Mouse (Mus musculus): ENCODE measurements around the gene Rarres1.

The Rarres1 gene

DNA sequence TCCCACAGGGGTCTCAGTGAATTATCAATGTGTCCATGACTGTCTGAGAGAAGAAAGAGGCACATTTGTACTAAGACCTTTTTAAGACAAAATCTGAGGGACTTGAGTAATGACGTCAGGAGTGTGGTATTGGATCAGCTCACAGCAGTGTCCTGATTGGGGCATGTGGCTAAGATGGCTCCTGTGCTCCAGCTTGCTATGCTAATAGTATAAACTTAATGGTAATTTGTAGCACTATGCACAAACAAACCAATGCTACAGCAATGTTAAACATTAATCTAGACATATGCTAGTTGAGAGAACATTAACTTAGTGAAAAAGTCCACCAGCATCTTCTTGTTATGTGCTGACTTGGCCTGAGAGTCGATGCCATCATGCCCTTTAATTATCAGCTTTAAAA, 30.1 kb downstream of the Rarres1 start:
- TF ChIP-seq POU5F1 (IDR thresholded peaks at IDR 0.05; ENCODE audit: borderline replicate concordance, low read length) (no peak), NANOG (IDR thresholded peaks at IDR 0.05; ENCODE audit: borderline replicate concordance, low read length) (no peak), CTCF (conservative IDR thresholded peaks at IDR 0.05; ENCODE audit: low read length) (no peak)
- no peak overlapping the region for H3K4me3 ChIP-seq (replicated peaks; ENCODE audit: low read length)
- H3K36me3 ChIP-seq (ENCODE audit: insufficient read depth, low read length): no peaks in the 10 kb centered on the region
- no peaks in the 10 kb centered on the region for H3K9me3 ChIP-seq (ENCODE audit: low read length)
- peaks cover 17% of the 10 kb centered on the region for H3K4me1 ChIP-seq (replicated peaks; ENCODE audit: low read depth, low read length)
- H3K27me3 ChIP-seq (ENCODE audit: insufficient read depth, low read length): no peaks in the 10 kb centered on the region

DNA sequence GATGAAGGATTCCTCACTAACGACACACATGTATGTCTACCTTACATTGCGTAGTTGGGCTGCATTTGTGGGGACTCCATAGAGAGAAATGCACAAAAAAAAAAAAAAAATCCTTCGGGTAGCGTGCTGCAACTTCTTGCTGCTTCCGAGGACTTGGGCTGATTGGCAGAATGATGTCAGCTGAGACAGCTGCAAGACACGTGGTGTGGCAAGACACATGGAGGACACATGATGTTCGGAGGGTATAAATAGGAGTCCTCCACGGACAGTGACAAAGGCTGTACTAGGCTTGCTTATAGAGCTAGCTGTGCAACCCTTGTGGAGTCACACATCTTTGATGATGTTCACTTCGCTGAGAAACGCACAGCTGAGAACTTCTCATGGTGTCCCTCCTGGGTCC, 32.9 kb downstream of the Rarres1 start:
- Histone ChIP-seq H3K36me3 (ENCODE audit: insufficient read depth, low read length) (peaks cover under 1% of the 10 kb centered on the region), H3K9me3 (ENCODE audit: low read length) (no peaks in the 10 kb centered on the region), H3K4me3 (replicated peaks; ENCODE audit: low read length) (no peak overlapping the region), H3K27me3 (ENCODE audit: insufficient read depth, low read length) (no peaks in the 10 kb centered on the region), H3K4me1 (replicated peaks; ENCODE audit: low read depth, low read length) (peaks cover 22% of the 10 kb centered on the region)
- TF ChIP-seq CTCF (conservative IDR thresholded peaks at IDR 0.05; ENCODE audit: low read length) (no peak), NANOG (IDR thresholded peaks at IDR 0.05; ENCODE audit: borderline replicate concordance, low read length) (no peak), POU5F1 (IDR thresholded peaks at IDR 0.05; ENCODE audit: borderline replicate concordance, low read length) (no peak)

DNA sequence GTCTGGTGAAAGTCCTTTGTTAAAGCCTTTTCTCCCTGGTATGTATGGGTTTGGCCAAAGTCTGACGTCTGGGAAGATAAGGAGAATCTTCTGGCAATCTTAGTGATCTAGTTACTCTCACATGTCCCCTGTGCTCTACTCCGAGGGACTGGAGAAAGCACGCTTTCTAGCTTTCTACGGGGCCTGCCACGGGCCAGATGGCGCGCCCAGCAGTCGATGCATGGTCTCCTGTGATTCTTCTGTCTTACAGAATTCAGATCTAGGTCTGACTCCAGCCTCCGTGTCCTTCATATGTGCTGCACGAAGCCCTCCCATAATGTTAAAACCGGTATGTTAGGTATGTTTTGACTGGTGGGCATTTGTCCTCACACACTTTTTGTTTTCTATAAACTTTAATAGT, 35.5 kb downstream of the Rarres1 start:
- H3K36me3 ChIP-seq (ENCODE audit: insufficient read depth, low read length): peaks cover 23% of the 10 kb centered on the region
- H3K9me3 ChIP-seq (ENCODE audit: low read length): no peaks in the 10 kb centered on the region
- TF ChIP-seq POU5F1 (IDR thresholded peaks at IDR 0.05; ENCODE audit: borderline replicate concordance, low read length) (no peak), NANOG (IDR thresholded peaks at IDR 0.05; ENCODE audit: borderline replicate concordance, low read length) (no peak), CTCF (conservative IDR thresholded peaks at IDR 0.05; ENCODE audit: low read length) (no peak)

DNA sequence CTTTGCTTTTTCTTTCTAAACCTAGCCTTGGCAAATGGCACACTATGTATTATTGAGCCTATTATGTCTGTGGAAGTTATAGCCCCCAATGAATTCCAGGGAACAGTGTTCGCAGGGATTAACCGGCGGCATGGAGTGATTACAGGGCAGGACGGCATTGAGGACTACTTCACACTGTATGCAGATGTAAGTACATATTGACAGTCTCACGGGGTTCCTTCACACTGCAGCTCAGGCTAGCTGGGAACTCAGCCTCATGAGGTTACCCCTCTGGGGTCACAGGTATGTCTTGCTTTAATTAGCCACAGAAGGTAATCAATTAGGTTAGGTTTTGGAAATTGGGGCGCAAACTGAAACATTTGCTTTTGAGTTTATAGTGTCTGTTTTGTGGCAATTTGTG, 41.9 kb downstream of the Rarres1 start:
- TF ChIP-seq NANOG (IDR thresholded peaks at IDR 0.05; ENCODE audit: borderline replicate concordance, low read length): no peak
- TF ChIP-seq POU5F1 (IDR thresholded peaks at IDR 0.05; ENCODE audit: borderline replicate concordance, low read length): no peak
- TF ChIP-seq CTCF (conservative IDR thresholded peaks at IDR 0.05; ENCODE audit: low read length): no peak
- Histone ChIP-seq H3K4me3 (replicated peaks; ENCODE audit: low read length) (no peak overlapping the region), H3K4me1 (replicated peaks; ENCODE audit: low read depth, low read length) (peaks cover 11% of the 10 kb centered on the region), H3K9me3 (ENCODE audit: low read length) (no peaks in the 10 kb centered on the region), H3K27me3 (ENCODE audit: insufficient read depth, low read length) (no peaks in the 10 kb centered on the region), H3K36me3 (ENCODE audit: insufficient read depth, low read length) (peaks cover 71% of the 10 kb centered on the region)

More for the DNA sequence above, 35.5 kb downstream of the Rarres1 start:
- H3K4me1 ChIP-seq (replicated peaks; ENCODE audit: low read depth, low read length): peaks cover 23% of the 10 kb centered on the region
- H3K4me3 ChIP-seq (replicated peaks; ENCODE audit: low read length): no peak overlapping the region
- no peaks in the 10 kb centered on the region for H3K27me3 ChIP-seq (ENCODE audit: insufficient read depth, low read length)

DNA sequence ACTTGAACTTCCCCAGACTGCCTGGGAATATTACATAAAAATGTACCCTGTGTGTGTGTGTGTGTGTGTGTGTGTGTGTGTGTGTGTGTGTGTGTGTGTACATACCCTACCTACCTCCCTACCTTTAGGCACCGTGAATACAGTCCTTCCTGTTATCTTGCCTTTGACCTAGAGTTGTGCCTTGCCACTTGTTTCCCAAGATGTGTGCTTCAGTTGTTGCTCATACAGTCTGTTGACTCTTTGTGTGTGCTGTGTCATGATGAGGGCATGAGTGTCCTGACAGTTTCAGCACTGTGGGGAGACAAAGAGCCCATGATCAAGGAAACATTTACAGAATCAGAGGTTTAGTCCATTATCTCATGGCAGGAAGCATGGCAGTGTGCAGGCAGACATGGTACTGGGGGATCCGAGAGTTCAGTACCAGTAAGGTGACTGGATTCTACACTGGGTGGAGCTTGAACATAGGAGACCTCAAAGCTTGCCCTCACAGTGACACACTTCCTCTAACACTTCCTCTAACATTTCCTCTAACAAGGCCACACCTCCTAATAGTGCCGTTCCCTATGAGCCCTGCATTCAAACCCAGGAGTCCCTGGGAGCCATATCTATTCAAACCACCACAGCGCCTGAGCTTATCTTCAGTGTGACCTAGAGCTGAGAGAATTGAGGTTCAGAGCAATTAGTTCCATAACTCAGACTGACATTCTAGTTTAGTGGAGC, 43.8 kb downstream of the Rarres1 start:
- Histone ChIP-seq H3K36me3 (ENCODE audit: insufficient read depth, low read length) (peaks cover 79% of the 10 kb centered on the region), H3K4me3 (replicated peaks; ENCODE audit: low read length) (no peak overlapping the region), H3K27me3 (ENCODE audit: insufficient read depth, low read length) (no peaks in the 10 kb centered on the region), H3K4me1 (replicated peaks; ENCODE audit: low read depth, low read length) (peaks cover 6% of the 10 kb centered on the region), H3K9me3 (ENCODE audit: low read length) (no peaks in the 10 kb centered on the region)
- TF ChIP-seq NANOG (IDR thresholded peaks at IDR 0.05; ENCODE audit: borderline replicate concordance, low read length) (no peak), CTCF (conservative IDR thresholded peaks at IDR 0.05; ENCODE audit: low read length) (no peak), POU5F1 (IDR thresholded peaks at IDR 0.05; ENCODE audit: borderline replicate concordance, low read length) (no peak)

DNA sequence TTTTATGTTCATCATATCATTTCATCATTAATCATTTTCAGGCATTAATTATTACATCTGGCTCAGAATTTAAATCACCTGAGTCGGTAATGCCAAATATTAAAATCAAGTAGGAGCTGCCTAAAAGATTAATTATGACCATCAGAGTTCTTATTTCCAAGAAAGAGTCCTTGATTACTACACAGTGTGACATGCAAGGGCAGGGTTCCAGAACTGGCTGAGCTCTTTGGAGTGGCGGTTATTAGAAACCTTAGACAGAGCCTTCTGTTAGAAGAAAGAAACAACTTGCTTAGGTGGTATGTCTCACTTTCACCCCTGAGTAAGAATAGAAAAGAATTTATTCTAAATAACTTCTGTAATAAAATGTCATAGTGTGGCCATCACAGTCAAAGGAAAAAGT, 48.0 kb downstream of the Rarres1 start:
- Histone ChIP-seq H3K4me1 (replicated peaks; ENCODE audit: low read depth, low read length) (peaks cover 34% of the 10 kb centered on the region), H3K27me3 (ENCODE audit: insufficient read depth, low read length) (no peaks in the 10 kb centered on the region), H3K9me3 (ENCODE audit: low read length) (no peaks in the 10 kb centered on the region), H3K4me3 (replicated peaks; ENCODE audit: low read length) (no peak overlapping the region), H3K36me3 (ENCODE audit: insufficient read depth, low read length) (peaks cover 49% of the 10 kb centered on the region)
- TF ChIP-seq POU5F1 (IDR thresholded peaks at IDR 0.05; ENCODE audit: borderline replicate concordance, low read length) (no peak), CTCF (conservative IDR thresholded peaks at IDR 0.05; ENCODE audit: low read length) (no peak), NANOG (IDR thresholded peaks at IDR 0.05; ENCODE audit: borderline replicate concordance, low read length) (no peak)

DNA sequence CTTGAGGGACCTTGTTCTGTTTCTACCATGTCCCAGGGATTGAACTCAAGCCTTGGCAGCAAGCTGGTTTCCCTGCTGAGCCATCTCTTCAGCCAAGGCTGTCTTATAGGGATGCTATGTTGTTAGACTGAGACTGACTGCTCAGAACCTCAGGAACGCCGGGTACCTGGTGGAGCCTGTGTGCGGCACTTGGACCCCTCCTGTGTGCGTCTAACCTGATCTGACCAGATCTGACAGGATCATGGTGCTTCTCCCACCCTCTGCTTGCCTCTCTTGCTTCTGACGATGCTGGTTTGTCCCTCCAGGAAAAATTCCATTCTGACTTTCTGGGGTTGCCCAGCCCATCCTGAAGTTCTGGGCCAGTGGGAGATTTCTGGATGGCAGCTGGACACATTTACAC, 48.7 kb downstream of the Rarres1 start:
- H3K36me3 ChIP-seq (ENCODE audit: insufficient read depth, low read length): peaks cover 50% of the 10 kb centered on the region
- H3K27me3 ChIP-seq (ENCODE audit: insufficient read depth, low read length): no peaks in the 10 kb centered on the region
- no peak for TF ChIP-seq POU5F1 (IDR thresholded peaks at IDR 0.05; ENCODE audit: borderline replicate concordance, low read length)
- no peak for TF ChIP-seq CTCF (conservative IDR thresholded peaks at IDR 0.05; ENCODE audit: low read length)
- no peak for TF ChIP-seq NANOG (IDR thresholded peaks at IDR 0.05; ENCODE audit: borderline replicate concordance, low read length)
- H3K9me3 ChIP-seq (ENCODE audit: low read length): no peaks in the 10 kb centered on the region
- peak overlapping the region; percentile 24; the same call in 1 of the 2 replicates for H3K4me3 ChIP-seq (replicated peaks; ENCODE audit: low read length)
- H3K4me1 ChIP-seq (replicated peaks; ENCODE audit: low read depth, low read length): peaks cover 38% of the 10 kb centered on the region

DNA sequence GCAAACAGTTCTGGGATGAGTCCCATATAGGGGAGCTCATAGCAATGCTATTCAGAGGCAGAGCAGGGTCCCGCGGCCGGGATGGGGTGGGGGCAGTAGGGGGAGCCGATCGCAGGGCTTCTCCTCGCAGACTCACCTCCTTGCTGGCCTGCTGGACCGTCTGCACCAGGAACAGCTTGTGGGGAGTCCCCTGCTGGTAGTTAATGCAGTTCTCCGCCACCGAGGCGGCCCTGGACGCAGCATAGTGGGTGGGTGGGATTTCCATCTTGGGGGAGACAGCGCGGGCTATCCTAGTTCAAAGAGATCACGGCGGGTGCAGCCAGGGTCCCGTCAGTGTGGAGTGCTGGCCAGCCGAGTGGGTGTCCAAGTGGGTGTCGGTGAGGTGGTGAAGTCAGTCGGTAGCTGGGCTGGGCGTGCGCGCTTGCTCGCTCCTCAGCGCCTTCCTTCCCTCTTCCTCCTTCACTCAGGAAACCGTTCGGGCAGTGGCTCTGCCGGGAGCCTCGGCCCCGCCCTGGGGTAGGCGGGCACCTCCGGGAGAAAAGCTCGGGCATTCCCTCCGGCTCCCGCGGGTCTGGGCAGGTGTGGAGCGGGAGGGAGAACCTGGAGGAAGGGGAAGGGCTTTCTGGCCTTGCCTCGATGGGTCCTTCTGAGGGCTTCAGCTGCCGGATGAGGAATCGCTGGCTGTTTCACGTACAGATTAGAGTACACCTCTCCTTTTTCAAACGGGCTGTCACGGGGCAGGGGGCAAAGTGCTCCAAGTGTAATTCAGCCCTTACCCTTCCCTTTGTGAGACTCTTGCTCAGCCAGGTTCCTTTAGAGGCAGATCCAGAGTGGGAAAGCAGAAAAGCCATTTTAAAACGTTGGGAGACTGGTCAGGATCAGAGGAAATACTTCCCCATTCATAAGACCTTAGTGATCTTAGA, 51.6 kb downstream of the Rarres1 start, which contains the start of gene Lxn:
Gene Lxn (minus strand): TSS at position 477 of the 923 bp plus-strand sequence.
- peaks cover 44% of the 10 kb centered on the region for H3K4me1 ChIP-seq (replicated peaks; ENCODE audit: low read depth, low read length)
- no peaks in the 10 kb centered on the region for H3K27me3 ChIP-seq (ENCODE audit: insufficient read depth, low read length)
- H3K4me3 ChIP-seq (replicated peaks; ENCODE audit: low read length): peak within 1 kb of the TSS; percentile 79
- no peaks in the 10 kb centered on the region for H3K9me3 ChIP-seq (ENCODE audit: low read length)
- peaks cover 60% of the 10 kb centered on the region for H3K36me3 ChIP-seq (ENCODE audit: insufficient read depth, low read length)
- TF ChIP-seq CTCF (conservative IDR thresholded peaks at IDR 0.05; ENCODE audit: low read length) (no peak), POU5F1 (IDR thresholded peaks at IDR 0.05; ENCODE audit: borderline replicate concordance, low read length) (no peak), NANOG (IDR thresholded peaks at IDR 0.05; ENCODE audit: borderline replicate concordance, low read length) (no peak)

Data from E14TG2a.4 (cell line).